Mouse (Mus musculus) liver, embryonic 14.5 days (tissue): ENCODE data around the gene Adrm1.

Experiments
- CTCF ChIP-seq: IDR thresholded peaks from 2 replicates; pipeline ENCODE4 v1.5.1; 2016; ENCODE audit warnings: antibody characterized with exemption, low read depth, control low read depth
- EP300 ChIP-seq: IDR thresholded peaks from 2 replicates; pipeline ENCODE4 v1.6.1; 2016; ENCODE audit warnings: antibody characterized with exemption, low read depth

GRCm38 (mm10) chr2:180187362-180187761, 16.1 kb downstream of the Adrm1 start:
- TF ChIP-seq CTCF, result no peak
- no peak for TF ChIP-seq EP300
